Mouse (Mus musculus): ENCODE measurements at regions not wholly inside any gene's neighbourhood (a gene's known extent, or its start where the extent isn't known, plus 50 kb on each side); places are given as distances from the start of the nearest gene placed in this dataset.
"Not testable (repeated sequence)": the region's sequence is repeated elsewhere in the genome, so short reads cannot be mapped to it uniquely, and the experiment has no call there.

GRCm38 (mm10) chr3:80182161-80182560 lies 297.8 kb downstream of the Fam198b start:
- not testable (repeated sequence) for H3K4me2 ChIP-seq; H3K27ac ChIP-seq (replicated peaks); H3K27me3 ChIP-seq; H3K4me1 ChIP-seq (replicated peaks); H3K36me3 ChIP-seq (replicated peaks); H3K9me3 ChIP-seq (replicated peaks); H3K9ac ChIP-seq; ATAC-seq (ENCODE audit: insufficient read depth); H3K4me3 ChIP-seq (replicated peaks)
- 48% methylated on average over 2 of the region's 2 CpGs for WGBS (ENCODE audit: insufficient replicate concordance)

DNA sequence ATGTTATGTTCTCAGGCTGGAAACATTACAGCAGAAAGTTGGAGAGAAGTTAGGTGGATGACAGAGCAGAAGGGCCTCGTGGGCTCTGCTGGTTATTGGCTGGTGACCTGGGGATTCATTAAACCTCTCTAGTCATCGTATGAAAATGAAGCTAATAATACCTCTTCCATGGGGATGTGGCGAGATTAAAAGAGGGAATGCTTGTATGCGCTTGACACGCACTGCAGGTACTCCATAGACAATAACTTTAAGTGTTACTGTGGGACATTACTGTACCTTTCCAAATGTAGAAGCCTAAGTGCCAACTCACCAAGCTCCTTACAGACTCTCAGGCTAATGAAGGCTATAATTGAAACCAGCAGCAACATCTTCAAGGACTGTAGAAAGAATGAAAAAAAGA lies 303.1 kb downstream of the Fam198b start:
- Histone ChIP-seq H3K4me1 (replicated peaks) (no peaks in the 10 kb centered on the region), H3K9me3 (replicated peaks) (no peaks in the 10 kb centered on the region), H3K27ac (replicated peaks) (no peak overlapping the region), H3K27me3 (no peaks in the 10 kb centered on the region), H3K4me3 (replicated peaks) (no peak overlapping the region), H3K36me3 (replicated peaks) (no peaks in the 10 kb centered on the region), H3K4me2 (no peak overlapping the region), H3K9ac (no peak overlapping the region)
- no peak for ATAC-seq (ENCODE audit: insufficient read depth)
- 67% methylated on average over 5 of the region's 5 CpGs for WGBS (ENCODE audit: insufficient replicate concordance)

GRCm38 (mm10) chr3:80200904-80201303 lies 316.6 kb downstream of the Fam198b start:
- ATAC-seq (ENCODE audit: insufficient read depth), result no peak
- no peaks in the 10 kb centered on the region for H3K36me3 ChIP-seq (replicated peaks)
- 39% methylated on average over 2 of the region's 2 CpGs for WGBS (ENCODE audit: insufficient replicate concordance)

DNA sequence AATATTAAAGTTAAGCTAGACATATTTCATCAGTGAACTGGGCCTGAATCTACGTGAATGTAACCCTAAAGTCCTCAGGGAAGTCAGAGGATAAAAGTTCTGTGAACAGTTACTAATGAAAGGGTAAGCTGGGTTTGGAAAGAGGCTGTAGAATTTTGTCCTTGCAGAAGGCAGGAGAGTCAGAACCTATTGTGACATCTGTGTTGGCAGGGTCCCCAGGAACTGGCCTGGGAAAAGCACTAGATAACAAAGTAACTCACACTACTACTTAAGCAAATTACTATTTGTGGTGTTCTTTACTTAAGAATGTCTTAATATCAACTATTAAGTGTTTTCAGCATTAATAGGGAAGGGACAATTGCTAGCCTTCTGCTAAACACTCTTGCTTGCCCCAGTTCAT lies 320.5 kb downstream of the Fam198b start:
- ATAC-seq (ENCODE audit: insufficient read depth), result no peak
- H3K36me3 ChIP-seq (replicated peaks), result no peaks in the 10 kb centered on the region
- H3K4me3 ChIP-seq (replicated peaks), result no peak overlapping the region
- no peaks in the 10 kb centered on the region for H3K27me3 ChIP-seq
- H3K4me1 ChIP-seq (replicated peaks), result no peaks in the 10 kb centered on the region
- H3K4me2 ChIP-seq, result no peak overlapping the region
- no peak overlapping the region for H3K27ac ChIP-seq (replicated peaks)
- H3K9ac ChIP-seq, result no peak overlapping the region
- 34% methylated on average over 1 of the region's 1 CpGs for WGBS (ENCODE audit: insufficient replicate concordance)
- H3K9me3 ChIP-seq (replicated peaks), result no peaks in the 10 kb centered on the region

More at GRCm38 (mm10) chr3:80200904-80201303, 316.6 kb downstream of the Fam198b start:
- Histone ChIP-seq H3K4me1 (replicated peaks) (no peaks in the 10 kb centered on the region), H3K4me3 (replicated peaks) (no peak overlapping the region), H3K9me3 (replicated peaks) (no peaks in the 10 kb centered on the region), H3K9ac (no peak overlapping the region), H3K27me3 (no peaks in the 10 kb centered on the region), H3K27ac (replicated peaks) (no peak overlapping the region), H3K4me2 (no peak overlapping the region)

- no peak for ATAC-seq (ENCODE audit: insufficient read depth)
- WGBS (ENCODE audit: insufficient replicate concordance), result 52% methylated on average over 6 of the region's 6 CpGs
Observed at GRCm38 (mm10) chr3:80205351-80205750, 321.0 kb downstream of the Fam198b start.

GRCm38 (mm10) chr3:80207022-80207421 lies 322.7 kb downstream of the Fam198b start:
- no peaks in the 10 kb centered on the region for H3K27me3 ChIP-seq
- no peak for ATAC-seq (ENCODE audit: insufficient read depth)
- H3K4me2 ChIP-seq, result no peak overlapping the region
- no peak overlapping the region for H3K4me3 ChIP-seq (replicated peaks)
- H3K4me1 ChIP-seq (replicated peaks), result no peaks in the 10 kb centered on the region
- H3K9ac ChIP-seq, result no peak overlapping the region
- H3K27ac ChIP-seq (replicated peaks), result no peak overlapping the region
- no peaks in the 10 kb centered on the region for H3K9me3 ChIP-seq (replicated peaks)
- H3K36me3 ChIP-seq (replicated peaks), result no peaks in the 10 kb centered on the region
- 9% methylated on average over 1 of the region's 1 CpGs for WGBS (ENCODE audit: insufficient replicate concordance)

More at GRCm38 (mm10) chr3:80205351-80205750, 321.0 kb downstream of the Fam198b start:
- Histone ChIP-seq H3K27ac (replicated peaks) (no peak overlapping the region), H3K27me3 (no peaks in the 10 kb centered on the region), H3K4me1 (replicated peaks) (no peaks in the 10 kb centered on the region), H3K9me3 (replicated peaks) (no peaks in the 10 kb centered on the region), H3K4me2 (no peak overlapping the region), H3K36me3 (replicated peaks) (no peaks in the 10 kb centered on the region), H3K9ac (no peak overlapping the region), H3K4me3 (replicated peaks) (no peak overlapping the region)

GRCm38 (mm10) chr3:80208028-80208427 lies 323.7 kb downstream of the Fam198b start:
- Histone ChIP-seq H3K4me1 (replicated peaks) (no peaks in the 10 kb centered on the region), H3K27me3 (no peaks in the 10 kb centered on the region), H3K4me3 (replicated peaks) (no peak overlapping the region), H3K36me3 (replicated peaks) (no peaks in the 10 kb centered on the region), H3K27ac (replicated peaks) (no peak overlapping the region), H3K9ac (no peak overlapping the region), H3K9me3 (replicated peaks) (no peaks in the 10 kb centered on the region), H3K4me2 (no peak overlapping the region)
- ATAC-seq (ENCODE audit: insufficient read depth), result no peak
- 53% methylated on average over 2 of the region's 2 CpGs for WGBS (ENCODE audit: insufficient replicate concordance)

DNA sequence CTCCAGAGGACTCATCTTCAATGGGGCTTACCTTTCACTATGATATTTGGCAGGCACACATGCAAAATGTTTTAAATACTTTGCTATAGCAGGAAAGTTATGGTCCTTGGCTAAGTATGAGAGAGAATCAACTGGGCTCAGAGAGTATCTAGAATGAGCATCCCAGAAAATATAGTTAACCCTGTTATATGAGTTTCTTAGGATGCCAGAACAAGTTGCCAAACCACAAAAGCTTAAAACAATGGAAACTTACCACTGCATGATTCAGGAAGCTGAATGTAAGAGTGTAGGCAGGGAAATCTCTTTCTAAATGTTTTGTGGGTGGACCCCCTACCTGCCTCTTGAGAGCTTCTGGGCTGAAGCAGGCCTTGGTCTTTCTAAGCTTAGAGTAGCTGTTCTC lies 325.3 kb downstream of the Fam198b start:
- Histone ChIP-seq H3K4me2 (no peak overlapping the region), H3K27ac (replicated peaks) (no peak overlapping the region), H3K9me3 (replicated peaks) (no peaks in the 10 kb centered on the region), H3K9ac (no peak overlapping the region), H3K4me1 (replicated peaks) (no peaks in the 10 kb centered on the region), H3K27me3 (no peaks in the 10 kb centered on the region), H3K36me3 (replicated peaks) (no peaks in the 10 kb centered on the region), H3K4me3 (replicated peaks) (no peak overlapping the region)
- no peak for ATAC-seq (ENCODE audit: insufficient read depth)

DNA sequence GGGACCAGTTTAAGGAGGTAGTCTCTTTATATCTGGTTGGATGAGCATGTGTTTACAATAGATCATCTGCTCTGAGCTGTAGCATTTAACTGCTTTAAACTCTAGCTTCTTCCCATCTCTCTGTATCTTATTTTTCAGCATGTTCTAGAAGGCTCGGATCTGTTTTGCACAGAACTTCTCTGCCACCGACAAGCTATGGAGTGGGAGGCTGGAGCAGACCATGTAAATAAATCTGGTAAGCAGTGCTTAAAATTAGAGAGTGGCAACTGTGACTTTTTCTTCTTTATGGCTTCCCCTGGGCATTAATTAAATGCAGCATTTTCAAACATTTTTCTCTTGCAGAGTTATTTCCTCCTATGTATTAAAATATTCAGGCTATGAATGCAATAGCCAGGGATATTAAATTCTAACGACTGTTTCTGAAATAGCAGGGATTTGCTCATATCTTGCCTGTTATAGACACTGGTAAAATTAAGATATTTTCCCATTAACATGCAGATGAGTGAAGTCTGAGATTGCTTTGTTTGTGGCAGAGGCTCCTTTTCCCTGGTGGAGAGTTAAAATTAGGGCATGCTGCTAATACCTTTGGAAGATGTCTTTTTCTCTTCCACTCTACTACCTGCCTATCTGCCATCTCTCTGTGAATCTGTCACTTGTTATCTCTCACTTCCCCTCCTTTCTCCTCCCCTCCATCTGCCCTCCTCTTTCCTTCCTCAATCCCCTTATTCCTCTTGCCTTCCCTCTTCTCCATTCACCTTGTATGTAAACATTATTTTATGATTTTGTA lies 327.2 kb downstream of the Fam198b start:
- Histone ChIP-seq H3K27ac (replicated peaks) (no peak overlapping the region), H3K9ac (no peak overlapping the region), H3K4me1 (replicated peaks) (no peaks in the 10 kb centered on the region), H3K4me2 (no peak overlapping the region), H3K36me3 (replicated peaks) (no peaks in the 10 kb centered on the region), H3K4me3 (replicated peaks) (no peak overlapping the region), H3K27me3 (no peaks in the 10 kb centered on the region), H3K9me3 (replicated peaks) (no peaks in the 10 kb centered on the region)
- no peak for ATAC-seq (ENCODE audit: insufficient read depth)
- 47% methylated on average over 3 of the region's 3 CpGs for WGBS (ENCODE audit: insufficient replicate concordance)

- no peaks in the 10 kb centered on the region for H3K9me3 ChIP-seq (replicated peaks)
- no peaks in the 10 kb centered on the region for H3K4me1 ChIP-seq (replicated peaks)
- H3K27ac ChIP-seq (replicated peaks), result no peak overlapping the region
- no peak overlapping the region for H3K9ac ChIP-seq
- no peaks in the 10 kb centered on the region for H3K36me3 ChIP-seq (replicated peaks)
- H3K4me3 ChIP-seq (replicated peaks), result no peak overlapping the region
- no peaks in the 10 kb centered on the region for H3K27me3 ChIP-seq
- H3K4me2 ChIP-seq, result no peak overlapping the region
- WGBS (ENCODE audit: insufficient replicate concordance), result 37% methylated on average over 5 of the region's 5 CpGs
- ATAC-seq (ENCODE audit: insufficient read depth), result no peak
Observed at GRCm38 (mm10) chr3:80248611-80249010, 364.3 kb downstream of the Fam198b start.

- Histone ChIP-seq H3K4me3 (replicated peaks) (no peak overlapping the region), H3K9ac (no peak overlapping the region), H3K36me3 (replicated peaks) (no peaks in the 10 kb centered on the region), H3K9me3 (replicated peaks) (no peaks in the 10 kb centered on the region), H3K27me3 (no peaks in the 10 kb centered on the region), H3K4me1 (replicated peaks) (no peaks in the 10 kb centered on the region), H3K27ac (replicated peaks) (no peak overlapping the region), H3K4me2 (no peak overlapping the region)
- ATAC-seq (ENCODE audit: insufficient read depth), result no peak
- 36% methylated on average over 3 of the region's 3 CpGs for WGBS (ENCODE audit: insufficient replicate concordance)
Observed at GRCm38 (mm10) chr3:80249974-80250373, 365.6 kb downstream of the Fam198b start.

GRCm38 (mm10) chr3:80255304-80255703 lies 371.0 kb downstream of the Fam198b start:
- Histone ChIP-seq H3K4me1 (replicated peaks) (no peaks in the 10 kb centered on the region), H3K27ac (replicated peaks) (no peak overlapping the region), H3K9ac (no peak overlapping the region), H3K27me3 (no peaks in the 10 kb centered on the region), H3K9me3 (replicated peaks) (no peaks in the 10 kb centered on the region), H3K4me3 (replicated peaks) (no peak overlapping the region), H3K4me2 (no peak overlapping the region), H3K36me3 (replicated peaks) (no peaks in the 10 kb centered on the region)
- WGBS (ENCODE audit: insufficient replicate concordance), result 56% methylated on average over 3 of the region's 3 CpGs
- no peak for ATAC-seq (ENCODE audit: insufficient read depth)

Measured in liver, embryonic 15.5 days (tissue).